Mouse (Mus musculus) heart, adult 2 months (tissue): ENCODE results near the gene B230217C12Rik. TPM values are rescaled to one million over a fixed set of nuclear protein-coding genes. Genes with fewer than 3 reads are reported as not detected.
"Not testable (repeated sequence)": the region's sequence is repeated elsewhere in the genome, so short reads cannot be mapped to it uniquely, and the experiment has no call there.

Experiments
- DNase-seq, 2 experiments: peaks; one replicate each; pipeline ENCODE4 v3.0.0; 2021
- H3K27ac ChIP-seq: fragments of 200-600 bp; 2 replicates; pipeline ENCODE4 v1.8.1; 2022
- H3K27me3 ChIP-seq: fragments of 200-500 bp; 2 replicates; pipeline ENCODE4 v1.6.1; 2012; ENCODE audit warnings: mild to moderate bottlenecking, low read length, inconsistent platforms, mixed read lengths; ENCODE audit not compliant: control insufficient read depth, insufficient read depth
- H3K36me3 ChIP-seq: fragments of 200-500 bp; 2 replicates; pipeline ENCODE4 v1.6.1; 2012; ENCODE audit warnings: low read length, inconsistent platforms; ENCODE audit not compliant: control insufficient read depth, insufficient read depth
- H3K4me1 ChIP-seq: fragments of 200-500 bp; 2 replicates; pipeline ENCODE4 v1.6.1; 2011; ENCODE audit warnings: low read length; ENCODE audit not compliant: control insufficient read depth, insufficient read depth
- H3K4me3 ChIP-seq: fragments of 200-600 bp; 2 replicates; pipeline ENCODE4 v1.8.1; 2022
- H3K79me2 ChIP-seq: fragments of 200-500 bp; replicated peaks from 2 replicates; pipeline ENCODE4 v1.6.1; 2012; ENCODE audit warnings: mild to moderate bottlenecking, inconsistent platforms, low read length, moderate library complexity, mixed read lengths; ENCODE audit not compliant: control insufficient read depth, insufficient read depth
- H3K9ac ChIP-seq: fragments of 200-500 bp; 2 replicates; pipeline ENCODE4 v1.6.1; 2012; ENCODE audit warnings: low read depth, mild to moderate bottlenecking, control low read depth, inconsistent platforms, low read length, mixed read lengths
- CTCF ChIP-seq: fragments of 200-600 bp; IDR thresholded peaks from 2 replicates; pipeline ENCODE4 v1.8.1; 2022; ENCODE audit warnings: antibody characterized with exemption, mild to moderate bottlenecking, moderate library complexity
- EP300 ChIP-seq: fragments of 200-500 bp; IDR thresholded peaks from 2 replicates; pipeline ENCODE4 v1.6.1; 2011; ENCODE audit warnings: low read depth, low read length, control low read depth; ENCODE audit not compliant: insufficient read depth
- POLR2A ChIP-seq: fragments of 200-500 bp; IDR thresholded peaks from 2 replicates; pipeline ENCODE4 v1.6.1; 2011; ENCODE audit warnings: mild to moderate bottlenecking, low read depth, low read length, control low read depth; ENCODE audit not compliant: insufficient read depth
- WGBS: fragments of 180-500 bp; shearing (Covaris S2); methylation state at CpG from one replicate; pipeline ENCODE4 v1.1.7; 2018; 5-methylcytosine and 5-hydroxymethylcytosine counted together
- intact Hi-C: fragments of 180-260 bp; cut with DNase I; formaldehyde crosslinking; loops from one replicate; pipeline ENCODE4 v1.15.1; 2025
- polyA plus RNA-seq: library from polyadenylated mRNA; depleted of rRNA; stranded (reverse); fragments of >200 nt; gene quantifications from 2 replicates; pipeline ENCODE4 v1.2.3, GENCODE M21; 2012
- total RNA-seq, 2 experiments: library from RNA; stranded (reverse); gene quantifications; 2 replicates each; pipeline ENCODE4 v1.2.3; 2021

Gene B230217C12Rik
- total and polyA plus RNA-seq, 3 experiments, result 0.64 to 2.3 (median 1.6) TPM

GRCm38 (mm10) chr11:97866091-97866888, 25.7 kb downstream of the B230217C12Rik start:
- H3K27ac ChIP-seq, result no peak overlapping the region
- TF ChIP-seq POLR2A (no peak), EP300 (no peak), CTCF (no peak)
- H3K4me1 ChIP-seq, result no peaks in the 10 kb centered on the region
- intact Hi-C loops, result no loop called here
- WGBS, result 91% methylated on average over 3 of the region's 3 CpGs
- no peak for DNase-seq
- no peak overlapping the region for H3K9ac ChIP-seq
- H3K79me2 ChIP-seq, result no peaks in the 10 kb centered on the region
- H3K4me3 ChIP-seq, result no peak overlapping the region
- no peaks in the 10 kb centered on the region for H3K27me3 ChIP-seq
- no peaks in the 10 kb centered on the region for H3K36me3 ChIP-seq

GRCm38 (mm10) chr11:97867591-97867990, 27.0 kb downstream of the B230217C12Rik start:
- DNase-seq, result no peak
- no peak overlapping the region for H3K27ac ChIP-seq
- no peaks in the 10 kb centered on the region for H3K36me3 ChIP-seq
- H3K79me2 ChIP-seq, result no peaks in the 10 kb centered on the region
- no peak overlapping the region for H3K4me3 ChIP-seq
- H3K27me3 ChIP-seq, result no peaks in the 10 kb centered on the region
- 89% methylated on average over 3 of the region's 3 CpGs for WGBS
- H3K4me1 ChIP-seq, result no peaks in the 10 kb centered on the region
- no peak for TF ChIP-seq CTCF
- intact Hi-C loops, result no loop called here
- H3K9ac ChIP-seq, result no peak overlapping the region

- H3K4me3 ChIP-seq, DNase-seq, H3K79me2 ChIP-seq, H3K27me3 ChIP-seq, H3K9ac ChIP-seq, intact Hi-C loops, H3K4me1 ChIP-seq, H3K27ac ChIP-seq, H3K36me3 ChIP-seq: not testable (repeated sequence)
- 81% methylated on average over 5 of the region's 5 CpGs for WGBS
Measured at GRCm38 (mm10) chr11:97872378-97872777, 31.8 kb downstream of the B230217C12Rik start.

DNA sequence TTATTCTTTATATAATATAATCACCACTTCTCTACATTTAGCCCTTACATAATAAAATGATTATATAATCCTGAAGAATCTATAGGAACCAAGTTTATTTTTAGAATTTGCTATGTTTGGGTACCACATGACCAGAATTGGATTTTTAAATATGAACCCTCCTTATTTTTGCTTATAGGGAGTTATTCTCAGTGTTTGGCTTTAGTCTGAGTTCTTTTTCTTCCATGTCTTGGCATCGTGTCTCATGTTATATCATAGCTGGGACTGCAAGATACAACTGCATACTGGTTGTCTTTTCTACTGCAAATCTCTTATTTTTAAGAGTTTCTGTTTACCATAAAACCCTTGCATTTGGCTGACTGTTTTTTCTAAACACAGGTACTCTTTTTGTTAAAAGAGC, 33.8 kb downstream of the B230217C12Rik start:
- no peak overlapping the region for H3K4me3 ChIP-seq
- 90% methylated on average over 1 of the region's 1 CpGs for WGBS
- intact Hi-C loops, result no loop called here
- no peaks in the 10 kb centered on the region for H3K27me3 ChIP-seq
- H3K4me1 ChIP-seq, result no peaks in the 10 kb centered on the region
- TF ChIP-seq POLR2A (no peak), CTCF (no peak), EP300 (no peak)
- no peaks in the 10 kb centered on the region for H3K36me3 ChIP-seq
- no peaks in the 10 kb centered on the region for H3K79me2 ChIP-seq
- no peak overlapping the region for H3K27ac ChIP-seq
- H3K9ac ChIP-seq, result no peak overlapping the region
- DNase-seq, result no peak

DNA sequence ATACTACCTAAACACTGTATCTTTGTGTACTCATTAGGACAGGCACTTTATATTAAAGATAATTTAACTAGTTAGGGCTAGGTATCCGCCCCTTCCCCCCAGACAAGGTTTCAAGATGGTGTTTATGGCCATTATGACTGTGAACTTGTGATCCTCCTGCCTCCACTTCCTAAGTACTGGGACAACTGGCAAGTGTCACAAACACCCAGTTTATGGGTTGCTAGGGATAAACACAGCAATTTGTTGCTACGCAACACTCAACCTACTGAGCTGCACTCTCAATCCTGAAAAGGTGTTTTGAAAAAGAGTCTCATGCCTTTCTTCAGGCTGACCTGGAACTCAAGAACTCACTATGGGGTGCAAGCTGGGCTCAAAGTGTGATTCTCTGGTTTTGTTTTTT, 36.8 kb downstream of the B230217C12Rik start:
- Histone ChIP-seq H3K27ac (no peak overlapping the region), H3K36me3 (no peaks in the 10 kb centered on the region), H3K9ac (no peak overlapping the region), H3K79me2 (no peaks in the 10 kb centered on the region), H3K27me3 (no peaks in the 10 kb centered on the region), H3K4me1 (no peaks in the 10 kb centered on the region), H3K4me3 (no peak overlapping the region)
- DNase-seq, result no peak
- TF ChIP-seq POLR2A (no peak), EP300 (no peak), CTCF (no peak)
- intact Hi-C loops, result no loop called here
- 84% methylated on average over 2 of the region's 2 CpGs for WGBS

DNA sequence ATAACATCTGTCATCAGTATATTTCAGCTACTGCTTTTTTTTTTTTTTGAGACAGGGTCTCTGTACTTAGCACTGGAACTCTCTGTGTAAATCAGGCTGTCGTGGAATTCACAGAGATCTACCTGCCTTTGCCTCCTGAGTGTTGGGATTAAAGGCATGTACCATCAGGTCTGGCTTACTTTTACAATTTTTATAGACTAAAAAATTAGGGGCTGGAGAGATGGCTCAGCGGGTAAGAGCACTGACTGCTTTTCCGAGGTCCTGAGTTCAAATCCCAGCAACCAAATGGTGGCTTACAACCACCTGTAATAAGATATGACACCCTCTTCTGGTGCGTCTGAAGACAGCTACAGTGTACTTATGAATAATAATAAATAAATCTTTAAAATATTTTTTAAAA, 39.8 kb downstream of the B230217C12Rik start:
- 88% methylated on average over 4 of the region's 4 CpGs for WGBS
- intact Hi-C loops, result loop anchor here (5.0 kb wide), 2 partner anchors 133 to 178 kb away; partner anchors contain the start of genes Pcgf2 and Psmb3
- DNase-seq, result no peak
- Histone ChIP-seq H3K9ac (no peak overlapping the region), H3K27ac (no peak overlapping the region), H3K4me3 (no peak overlapping the region), H3K27me3 (no peaks in the 10 kb centered on the region), H3K36me3 (no peaks in the 10 kb centered on the region), H3K4me1 (no peaks in the 10 kb centered on the region), H3K79me2 (no peaks in the 10 kb centered on the region)
- TF ChIP-seq EP300, result no peak
- TF ChIP-seq CTCF, result no peak
- TF ChIP-seq POLR2A, result no peak
